Mouse (Mus musculus) layer of hippocampus, adult 9-11 months (tissue): ENCODE measurements at regions not wholly inside any gene's neighbourhood (a gene's known extent, or its start where the extent isn't known, plus 50 kb on each side); places are given as distances from the start of the nearest gene placed in this dataset.

ENCODE experiments used
- DNase-seq: peaks from one replicate; pipeline ENCODE4 v3.0.0; 2022

DNA sequence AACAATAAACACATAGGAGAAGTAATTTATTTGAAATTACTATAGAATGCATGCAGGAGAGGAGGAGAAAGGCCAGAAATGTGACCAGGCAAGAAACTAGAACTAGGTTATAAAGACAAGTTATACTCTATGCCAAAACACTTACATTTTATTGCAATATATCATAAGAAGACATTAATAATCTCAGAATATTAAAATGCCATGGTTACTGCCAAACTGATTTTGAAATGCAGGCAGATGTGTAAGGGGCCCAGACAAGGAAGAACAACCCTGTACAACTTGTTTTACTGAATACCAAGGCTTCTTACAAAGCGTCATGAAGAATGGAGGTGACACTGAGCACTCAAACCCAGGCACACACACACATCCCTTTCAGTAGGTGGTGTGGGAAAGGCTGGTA lies 68.9 kb upstream of the Ahr start:
- DNase-seq, result no peak

DNA sequence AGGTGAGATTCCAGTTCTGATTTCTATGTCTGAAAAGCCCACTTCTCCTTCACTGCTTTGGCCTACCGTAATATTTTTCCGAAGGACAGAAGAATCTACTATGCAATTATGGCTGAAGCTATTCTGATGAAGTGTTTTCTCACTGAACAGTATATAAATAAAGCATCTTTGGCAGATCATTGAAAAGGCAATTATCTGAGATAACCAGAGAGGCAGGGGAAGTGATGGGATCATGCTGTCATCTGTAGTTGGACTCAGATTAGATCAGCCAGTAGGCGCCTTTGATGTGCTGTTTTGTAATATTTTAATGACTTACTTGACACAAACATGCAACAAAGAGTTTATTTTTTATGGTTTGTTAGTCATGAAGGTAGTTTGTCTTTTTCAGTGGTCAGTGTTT lies 67.8 kb upstream of the Ahr start:
- DNase-seq, result no peak

DNA sequence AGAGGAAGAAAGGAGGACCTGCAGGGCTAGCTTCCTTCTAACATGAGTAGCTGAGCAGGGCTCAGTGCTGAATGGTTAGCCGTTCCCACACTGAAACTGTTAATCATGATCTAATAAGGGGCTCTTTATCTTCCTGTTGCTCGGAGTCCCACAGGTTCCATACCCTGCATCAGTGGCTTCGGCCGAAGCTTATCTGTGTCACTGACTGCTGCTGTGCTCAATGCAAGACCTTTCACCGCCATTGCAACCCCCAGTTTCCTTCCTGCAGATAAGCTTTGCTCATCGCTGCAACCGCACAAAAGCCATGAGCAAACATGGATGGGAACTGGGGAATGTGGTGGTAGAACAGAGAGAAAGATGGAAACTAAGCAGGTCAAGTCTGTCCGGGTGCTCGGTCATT lies 63.5 kb upstream of the Ahr start:
- no peak for DNase-seq

DNA sequence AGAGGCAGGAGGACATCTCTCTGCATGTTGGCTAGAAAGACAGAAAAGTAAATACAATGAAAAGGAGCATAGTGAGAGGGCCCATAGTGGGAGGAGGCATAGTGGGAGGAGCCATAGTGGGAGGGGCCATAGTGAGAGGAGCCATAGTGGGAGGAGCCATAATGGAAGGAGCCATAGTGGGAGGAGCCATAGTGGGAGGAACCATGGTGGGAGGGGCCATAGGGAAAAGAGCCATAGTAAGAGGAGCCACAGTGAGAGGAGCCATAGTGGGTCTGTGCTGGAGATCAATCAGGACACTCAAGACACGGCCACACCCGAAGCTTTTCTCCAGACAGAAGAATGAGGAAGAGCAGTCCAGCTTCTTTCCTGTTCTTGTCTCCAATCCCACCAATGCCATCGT lies 58.0 kb upstream of the Ahr start:
- no peak for DNase-seq
